Mouse (Mus musculus) lung, embryonic 16.5 days (tissue): Measurements from ENCODE around the gene Gm9945. TPM values are rescaled to one million over a fixed set of nuclear protein-coding genes. Genes with fewer than 3 reads are reported as not detected.

Experiments used
- ATAC-seq: fragments of 200-750 bp; cut with Nextera tagmentation; 2 replicates; pipeline ENCODE4 v1.8.0; 2017; ENCODE audit warnings: low read depth, mild to moderate bottlenecking, moderate library complexity
- H3K27ac ChIP-seq: fragments of 300-500 bp; sonication (generic); 2 replicates; pipeline ENCODE4 v1.5.1; 2014; ENCODE audit warnings: mild to moderate bottlenecking, control low read depth, low read length
- H3K27me3 ChIP-seq: fragments of 300-500 bp; sonication (generic); 2 replicates; pipeline ENCODE4 v1.6.1; 2014; ENCODE audit warnings: low read depth, low read length, mixed read lengths; ENCODE audit not compliant: control insufficient read depth, insufficient read depth
- H3K36me3 ChIP-seq: fragments of 300-500 bp; sonication (generic); 2 replicates; pipeline ENCODE4 v1.6.1; 2014; ENCODE audit warnings: low read length; ENCODE audit not compliant: control insufficient read depth, insufficient read depth
- H3K4me1 ChIP-seq: fragments of 300-500 bp; sonication (generic); replicated peaks from 2 replicates; pipeline ENCODE4 v1.6.1; 2014; ENCODE audit warnings: low read length, mixed read lengths; ENCODE audit not compliant: control insufficient read depth, insufficient read depth
- H3K4me2 ChIP-seq: fragments of 300-500 bp; sonication (generic); 2 replicates; pipeline ENCODE4 v1.6.1; 2014; ENCODE audit warnings: low read depth, low read length, control low read depth
- H3K4me3 ChIP-seq: fragments of 300-500 bp; sonication (generic); 2 replicates; pipeline ENCODE4 v1.5.1; 2014; ENCODE audit warnings: mild to moderate bottlenecking, low read length, control low read depth
- H3K9ac ChIP-seq: fragments of 300-500 bp; sonication (generic); 2 replicates; pipeline ENCODE4 v1.6.1; 2014; ENCODE audit warnings: low read length, control low read depth
- H3K9me3 ChIP-seq: fragments of 300-500 bp; sonication (generic); 2 replicates; pipeline ENCODE4 v1.6.1; 2016; ENCODE audit warnings: low read length; ENCODE audit not compliant: control insufficient read depth
- WGBS: fragments of 180-500 bp; shearing (Covaris S2); extraction: QIAGEN DNeasy Blood & Tissue Kit; methylation state at CpG from one replicate; pipeline ENCODE4 v1.1.7; 2014; 5-methylcytosine and 5-hydroxymethylcytosine counted together
- polyA plus RNA-seq: library from polyadenylated mRNA; unstranded; fragments of >200 nt; fragmentation: Nextera tagmentation; extraction: Ambion mirVana; gene quantifications from 2 replicates; pipeline ENCODE4 v1.2.1, GENCODE M21; 2015

Gene Gm9945
- polyA plus RNA-seq: not detected in 2 replicates

DNA sequence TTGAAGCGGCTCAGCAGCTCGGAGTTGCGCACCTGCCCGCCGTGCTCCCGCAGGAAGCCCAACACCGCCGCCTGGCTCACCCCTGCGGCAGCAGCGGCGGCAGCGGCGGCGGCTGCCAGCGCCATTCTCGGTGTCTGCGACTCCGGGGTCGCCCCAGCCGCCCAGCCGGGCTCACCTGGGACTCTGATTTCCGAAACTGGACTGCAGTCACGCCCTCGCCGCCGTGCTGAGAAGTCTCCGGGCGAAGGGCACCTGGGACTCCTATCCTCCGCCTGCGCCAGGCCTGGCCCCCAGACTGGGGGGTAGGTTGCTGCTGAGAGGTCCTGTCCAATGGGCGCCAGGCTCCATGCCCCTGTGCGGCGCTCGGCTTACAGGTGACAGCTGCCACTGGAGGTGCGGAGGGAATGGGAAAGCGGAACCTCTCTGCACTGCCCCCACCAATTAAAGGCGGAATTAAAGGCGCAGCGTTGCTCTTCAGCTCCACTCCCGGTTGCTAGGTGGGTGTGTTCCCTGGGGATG is at the start of gene Gm9945, which contains the start of gene Sowaha:
Gene Gm9945 (plus strand): TSS at position 384 of the 519 bp plus-strand sequence.
Gene Sowaha (minus strand): TSS at position 492 of the 519 bp plus-strand sequence.
- H3K27ac ChIP-seq: no peak within 1 kb of the TSS
- no peaks in the 10 kb centered on the region for H3K9me3 ChIP-seq
- peak within 1 kb of the TSS; percentile 47 for H3K4me3 ChIP-seq
- H3K4me2 ChIP-seq: peak within 1 kb of the TSS; percentile 76
- peaks cover 16% of the 10 kb centered on the region for H3K4me1 ChIP-seq
- no peaks in the 10 kb centered on the region for H3K36me3 ChIP-seq
- H3K27me3 ChIP-seq: peaks cover 61% of the 10 kb centered on the region
- peak; percentile 53 for ATAC-seq
- H3K9ac ChIP-seq: peak within 1 kb of the TSS; percentile 45
- WGBS: under 1% methylated on average over 40 of the region's 40 CpGs

DNA sequence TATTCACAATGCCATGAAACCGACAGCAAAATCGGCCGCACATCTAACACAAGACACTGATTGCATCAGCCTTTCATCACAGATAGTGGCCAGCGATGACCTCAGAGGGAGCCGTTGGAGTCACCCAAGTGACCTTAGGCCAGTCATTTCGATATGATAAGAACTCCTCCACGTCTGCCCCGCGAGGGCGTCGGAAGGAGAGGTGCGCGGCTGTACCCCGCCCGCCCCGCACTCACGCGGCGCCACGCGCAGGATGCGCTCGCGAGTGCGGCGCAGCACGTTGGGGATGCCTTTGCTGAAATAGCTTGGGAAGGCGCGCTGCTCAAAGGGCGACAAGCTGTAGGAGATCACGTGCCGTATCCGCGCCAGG is 49.7 kb upstream of the Gm9945 start:
- Histone ChIP-seq H3K27ac (peak overlapping the region; percentile 45), H3K27me3 (no peaks in the 10 kb centered on the region), H3K4me2 (peak overlapping the region; percentile 93), H3K9ac (peak overlapping the region; percentile 89), H3K9me3 (no peaks in the 10 kb centered on the region), H3K36me3 (peaks cover 7% of the 10 kb centered on the region; the same call in 1 of the 2 replicates), H3K4me3 (peak overlapping the region; percentile 89), H3K4me1 (peaks cover 12% of the 10 kb centered on the region)
- under 1% methylated on average over 34 of the region's 34 CpGs for WGBS
- ATAC-seq: peak; percentile 46

DNA sequence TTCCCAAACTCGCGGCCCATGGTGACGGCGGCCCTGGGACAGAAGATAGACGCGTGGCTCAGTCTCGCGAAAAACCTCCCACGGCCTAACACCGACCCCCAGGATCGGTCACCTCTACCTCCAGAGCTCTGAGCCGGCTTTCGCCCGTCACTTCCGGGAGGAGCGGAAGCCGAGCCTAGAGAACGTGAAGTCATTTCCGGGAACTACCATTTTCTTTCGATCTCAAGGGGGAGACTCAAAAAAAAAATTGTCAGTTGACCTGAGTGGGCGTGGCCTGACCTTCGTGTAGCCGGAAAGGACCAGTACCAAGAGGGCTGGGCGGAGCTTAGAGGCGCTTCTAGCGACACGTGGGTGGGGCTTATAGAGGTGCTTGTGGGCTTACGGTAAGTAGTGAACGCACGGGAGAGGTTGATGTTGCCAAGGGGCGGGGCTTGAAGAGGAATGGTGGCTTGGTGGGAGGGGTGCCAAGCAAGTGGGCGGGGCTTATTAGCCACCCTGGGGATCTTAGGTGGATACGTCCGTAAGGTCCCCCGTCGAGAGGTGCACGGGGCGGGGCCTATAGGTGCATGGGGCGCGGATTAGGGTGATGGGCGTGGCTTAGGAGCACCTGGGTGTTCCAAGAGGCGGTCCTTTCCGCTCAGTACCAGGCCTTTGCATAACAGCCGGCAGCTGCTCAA is 49.2 kb upstream of the Gm9945 start, which contains the start of the genes Uqcrq and Gdf9:
Gene Uqcrq (minus strand): TSS at position 162 of the 677 bp plus-strand sequence.
Gene Gdf9 (plus strand): TSS at position 354 of the 677 bp plus-strand sequence.
- peak within 1 kb of the TSS; percentile 93 for H3K4me2 ChIP-seq
- under 1% methylated on average over 44 of the region's 44 CpGs for WGBS
- peak; percentile 97 for ATAC-seq
- no peaks in the 10 kb centered on the region for H3K27me3 ChIP-seq
- H3K27ac ChIP-seq: peak within 1 kb of the TSS; percentile 78
- H3K9me3 ChIP-seq: no peaks in the 10 kb centered on the region
- peak within 1 kb of the TSS; percentile 89 for H3K9ac ChIP-seq
- H3K4me3 ChIP-seq: peak within 1 kb of the TSS; percentile 89
- peaks cover 12% of the 10 kb centered on the region for H3K4me1 ChIP-seq
- H3K36me3 ChIP-seq: peaks cover 7% of the 10 kb centered on the region; the same call in 1 of the 2 replicates

DNA sequence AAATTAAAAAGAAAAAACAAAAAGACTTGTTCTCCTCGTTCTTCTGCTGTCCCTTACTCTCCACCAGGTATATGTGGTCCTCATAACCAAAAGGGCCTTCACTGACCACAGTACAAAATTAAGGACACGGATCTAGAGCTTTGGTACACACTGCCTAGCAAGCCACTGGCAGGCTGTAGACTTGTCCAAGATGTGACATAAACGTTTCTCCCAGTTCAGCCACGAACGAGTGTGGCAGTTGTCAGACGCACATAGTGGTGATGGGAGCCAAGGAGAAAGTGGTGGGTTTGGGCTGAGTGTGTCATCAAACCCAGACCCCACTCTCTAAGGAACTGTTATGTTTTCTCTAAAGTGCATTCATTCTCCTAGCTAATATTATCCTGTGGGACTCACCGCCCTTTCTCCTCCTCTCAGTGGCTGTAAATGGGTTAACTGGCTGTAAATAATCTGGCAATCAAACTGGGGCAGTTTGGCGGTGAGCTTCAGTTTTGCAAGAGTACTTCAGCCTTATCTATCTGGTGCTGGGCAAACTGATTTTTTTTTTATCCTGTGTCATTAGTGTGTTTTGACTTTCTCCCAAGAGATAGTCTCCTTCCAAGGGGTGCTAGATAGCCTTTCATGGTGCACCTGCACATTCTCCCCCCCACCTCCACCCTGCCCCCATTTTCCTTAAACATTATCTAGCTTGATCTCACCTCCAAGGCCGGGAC is 48.5 kb upstream of the Gm9945 start:
- no peaks in the 10 kb centered on the region for H3K27me3 ChIP-seq
- H3K4me2 ChIP-seq: peak overlapping the region; percentile 93
- 11% methylated on average over 9 of the region's 9 CpGs for WGBS
- ATAC-seq: peak; percentile 37
- H3K9me3 ChIP-seq: no peaks in the 10 kb centered on the region
- H3K9ac ChIP-seq: peak overlapping the region; percentile 46; the same call in 1 of the 2 replicates
- H3K4me3 ChIP-seq: peak overlapping the region; percentile 89
- peaks cover 7% of the 10 kb centered on the region; the same call in 1 of the 2 replicates for H3K36me3 ChIP-seq
- H3K27ac ChIP-seq: peak overlapping the region; percentile 78
- H3K4me1 ChIP-seq: peaks cover 12% of the 10 kb centered on the region

DNA sequence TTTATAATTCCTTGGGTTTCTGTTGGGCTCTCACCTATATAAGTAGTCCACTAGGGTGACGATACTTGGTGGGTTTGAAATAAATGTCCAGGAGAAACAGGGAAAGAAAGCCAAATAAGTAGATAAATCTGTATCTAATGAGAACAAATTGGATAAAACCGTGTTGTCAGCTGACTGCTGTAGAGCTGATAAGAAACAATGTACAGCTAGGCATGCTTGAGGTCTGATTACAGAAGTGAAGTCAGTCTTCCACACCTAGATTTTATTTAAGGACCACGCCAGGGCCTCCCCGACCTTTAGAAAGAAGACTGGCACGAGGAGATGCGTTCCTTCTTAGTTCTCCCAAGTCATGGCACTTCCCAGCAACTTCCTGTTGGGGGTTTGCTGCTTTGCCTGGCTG is 46.9 kb upstream of the Gm9945 start:
- no peak overlapping the region for H3K9ac ChIP-seq
- no peak overlapping the region for H3K27ac ChIP-seq
- no peak for ATAC-seq
- no peak overlapping the region for H3K4me3 ChIP-seq
- no peak overlapping the region for H3K4me2 ChIP-seq
- peaks cover 7% of the 10 kb centered on the region; the same call in 1 of the 2 replicates for H3K36me3 ChIP-seq
- H3K9me3 ChIP-seq: no peaks in the 10 kb centered on the region
- peaks cover 12% of the 10 kb centered on the region for H3K4me1 ChIP-seq
- 52% methylated on average over 6 of the region's 6 CpGs for WGBS
- H3K27me3 ChIP-seq: no peaks in the 10 kb centered on the region

DNA sequence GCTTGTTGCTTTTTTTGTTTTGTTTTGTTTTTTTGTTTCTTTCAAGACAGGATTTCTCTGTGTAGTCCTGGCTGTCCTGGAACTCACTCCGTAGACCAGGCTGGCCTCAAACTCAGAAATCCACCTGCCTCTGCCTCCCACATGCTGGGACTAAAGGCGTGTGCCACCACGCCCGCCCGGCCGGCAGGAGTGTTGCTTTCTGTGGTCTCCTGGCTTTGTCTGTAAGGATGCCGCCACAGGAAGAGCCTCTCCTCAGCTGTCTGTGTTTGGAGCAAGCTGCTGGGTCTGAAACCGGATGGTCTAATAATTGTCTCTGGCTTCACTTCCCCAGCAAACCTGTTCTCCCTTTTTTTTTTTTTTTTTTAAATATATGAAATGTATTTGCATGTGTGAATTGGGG is 44.5 kb upstream of the Gm9945 start:
- Histone ChIP-seq H3K4me1 (peaks cover 6% of the 10 kb centered on the region), H3K9me3 (no peaks in the 10 kb centered on the region), H3K4me2 (no peak overlapping the region), H3K9ac (no peak overlapping the region), H3K36me3 (no peaks in the 10 kb centered on the region), H3K4me3 (no peak overlapping the region), H3K27ac (no peak overlapping the region), H3K27me3 (no peaks in the 10 kb centered on the region)
- ATAC-seq: no peak
- WGBS: 73% methylated on average over 8 of the region's 8 CpGs

DNA sequence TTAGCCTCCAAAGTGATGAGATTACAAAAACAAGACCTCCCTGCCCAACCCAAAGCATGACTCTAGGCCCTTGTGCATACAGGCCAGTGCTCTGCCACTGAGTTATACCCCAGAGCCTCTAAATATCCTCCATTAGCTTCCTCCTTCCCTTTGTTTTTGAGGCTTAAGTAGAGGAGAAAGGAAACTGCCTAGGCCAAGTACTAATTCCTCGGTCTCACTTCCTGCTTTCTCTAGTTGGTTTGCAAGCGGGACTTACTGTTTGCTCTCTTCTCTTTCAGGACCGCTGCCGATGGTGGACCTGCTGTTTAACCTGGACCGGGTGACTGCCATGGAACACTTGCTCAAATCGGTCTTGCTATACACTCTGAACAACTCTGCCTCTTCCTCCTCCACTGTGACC is 43.6 kb upstream of the Gm9945 start:
- WGBS: 79% methylated on average over 6 of the region's 6 CpGs
- H3K4me2 ChIP-seq: no peak overlapping the region
- ATAC-seq: no peak

DNA sequence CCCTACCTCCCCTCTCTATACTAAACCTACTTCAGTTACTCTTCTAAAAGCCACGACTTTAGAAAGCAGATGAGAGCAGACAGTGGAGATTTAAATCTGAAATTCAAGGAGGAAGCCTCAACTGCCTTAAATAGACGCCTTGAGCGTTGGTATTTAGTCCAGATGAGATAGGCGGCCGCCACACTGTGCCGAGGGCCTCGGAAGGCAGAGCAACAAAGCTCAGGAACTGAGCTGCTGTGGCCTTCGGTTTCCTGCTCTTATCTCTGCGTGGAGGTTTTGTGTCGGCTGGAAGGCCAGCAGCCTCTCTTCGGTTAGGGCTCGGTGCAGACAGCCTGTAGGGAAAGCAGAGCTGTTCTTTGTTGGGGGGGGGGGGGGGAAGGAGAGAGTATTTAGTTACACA is 38.0 kb upstream of the Gm9945 start:
- Histone ChIP-seq H3K4me2 (no peak overlapping the region), H3K4me1 (0 out of 2 replicates have a peak, but pooled peaks cover 2% of the 10 kb centered on the region), H3K27me3 (no peaks in the 10 kb centered on the region), H3K4me3 (no peak overlapping the region), H3K27ac (no peak overlapping the region), H3K9ac (0 out of 2 replicates have a peak overlapping the region, but pooled peaks have one; percentile 24), H3K9me3 (no peaks in the 10 kb centered on the region), H3K36me3 (no peaks in the 10 kb centered on the region)
- 14% methylated on average over 12 of the region's 12 CpGs for WGBS
- no peak for ATAC-seq

More for the DNA sequence above, 43.6 kb upstream of the Gm9945 start:
- Histone ChIP-seq H3K4me1 (peaks cover 5% of the 10 kb centered on the region), H3K27ac (no peak overlapping the region), H3K27me3 (no peaks in the 10 kb centered on the region), H3K36me3 (no peaks in the 10 kb centered on the region), H3K9ac (no peak overlapping the region), H3K9me3 (no peaks in the 10 kb centered on the region), H3K4me3 (no peak overlapping the region)

DNA sequence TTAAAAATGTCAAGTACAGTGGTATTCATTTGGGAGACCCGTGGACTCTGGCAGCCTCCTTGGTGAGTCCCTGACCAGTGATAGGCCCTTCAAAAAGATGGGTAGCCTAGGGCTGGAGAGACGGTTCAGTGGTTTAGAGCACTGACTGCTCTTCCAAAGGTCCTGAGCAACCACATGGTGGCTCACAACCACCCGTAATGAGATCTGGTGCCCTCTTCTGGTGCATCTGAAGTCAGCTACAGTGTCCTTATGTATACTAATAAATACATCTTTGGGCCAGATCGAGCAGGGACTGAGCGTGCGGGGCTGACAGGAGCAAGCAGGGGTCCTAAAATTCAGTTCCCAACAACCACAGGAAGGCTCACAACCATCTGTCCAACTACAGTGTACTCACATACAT is 36.1 kb upstream of the Gm9945 start:
- H3K4me1 ChIP-seq: 0 out of 2 replicates have a peak, but pooled peaks cover 2% of the 10 kb centered on the region
- H3K4me3 ChIP-seq: no peak overlapping the region
- H3K9me3 ChIP-seq: no peaks in the 10 kb centered on the region
- H3K9ac ChIP-seq: no peak overlapping the region
- no peak overlapping the region for H3K4me2 ChIP-seq
- 32% methylated on average over 6 of the region's 6 CpGs for WGBS
- H3K27ac ChIP-seq: no peak overlapping the region
- H3K27me3 ChIP-seq: no peaks in the 10 kb centered on the region
- H3K36me3 ChIP-seq: no peaks in the 10 kb centered on the region
- ATAC-seq: peak; percentile 41; the same call in 1 of the 2 replicates
